Mouse (Mus musculus) central nervous system, embryonic 11.5 days (tissue): ENCODE measurements around the gene Syt7. TPM values are rescaled to one million over a fixed set of nuclear protein-coding genes. Genes with fewer than 3 reads are reported as not detected.

ENCODE experiments used
- polyA plus RNA-seq: library from polyadenylated mRNA; depleted of rRNA; stranded (reverse); fragments of >200 nt; gene quantifications from 2 replicates; pipeline ENCODE4 v1.2.3, GENCODE M21; 2012; rRNA removed

Syt7 gene
- polyA plus RNA-seq: 13.6 and 25.4 TPM in 2 replicates

DNA sequence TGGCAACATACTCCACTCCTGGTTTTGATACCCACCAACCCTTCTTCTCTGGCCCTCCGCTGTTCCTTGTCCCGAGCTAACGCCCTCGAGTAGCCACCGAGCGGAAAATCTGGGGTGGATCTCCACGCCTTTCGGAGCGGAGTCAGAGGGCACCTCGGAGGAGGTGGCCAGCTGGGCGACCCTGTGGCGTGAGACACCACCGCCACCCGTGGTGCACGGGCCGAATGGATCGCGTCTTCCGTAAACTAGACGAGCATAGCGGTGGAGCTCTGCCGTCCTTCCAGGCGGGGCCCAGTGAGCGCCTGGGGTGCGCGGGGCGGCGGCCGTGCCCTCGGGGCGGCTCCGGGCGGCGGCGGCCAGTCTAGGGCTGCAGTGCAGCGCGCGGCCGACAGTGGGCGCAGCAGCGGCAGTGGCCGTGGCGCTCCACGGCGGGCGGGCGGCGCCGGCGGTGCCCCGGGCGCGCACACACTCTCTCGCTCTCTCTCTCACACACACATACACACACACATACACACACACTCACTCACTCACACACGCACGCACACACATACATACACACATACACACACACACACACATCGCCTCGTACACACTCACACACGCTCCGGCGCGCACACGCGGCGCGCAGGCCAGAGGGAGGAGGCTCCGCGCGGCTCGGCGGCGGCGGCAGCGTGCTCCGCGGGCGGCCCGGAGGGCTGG lies at the start of gene Syt7:
TSS of gene Syt7 (plus strand) at position 476 of the 699 bp plus-strand sequence.

DNA sequence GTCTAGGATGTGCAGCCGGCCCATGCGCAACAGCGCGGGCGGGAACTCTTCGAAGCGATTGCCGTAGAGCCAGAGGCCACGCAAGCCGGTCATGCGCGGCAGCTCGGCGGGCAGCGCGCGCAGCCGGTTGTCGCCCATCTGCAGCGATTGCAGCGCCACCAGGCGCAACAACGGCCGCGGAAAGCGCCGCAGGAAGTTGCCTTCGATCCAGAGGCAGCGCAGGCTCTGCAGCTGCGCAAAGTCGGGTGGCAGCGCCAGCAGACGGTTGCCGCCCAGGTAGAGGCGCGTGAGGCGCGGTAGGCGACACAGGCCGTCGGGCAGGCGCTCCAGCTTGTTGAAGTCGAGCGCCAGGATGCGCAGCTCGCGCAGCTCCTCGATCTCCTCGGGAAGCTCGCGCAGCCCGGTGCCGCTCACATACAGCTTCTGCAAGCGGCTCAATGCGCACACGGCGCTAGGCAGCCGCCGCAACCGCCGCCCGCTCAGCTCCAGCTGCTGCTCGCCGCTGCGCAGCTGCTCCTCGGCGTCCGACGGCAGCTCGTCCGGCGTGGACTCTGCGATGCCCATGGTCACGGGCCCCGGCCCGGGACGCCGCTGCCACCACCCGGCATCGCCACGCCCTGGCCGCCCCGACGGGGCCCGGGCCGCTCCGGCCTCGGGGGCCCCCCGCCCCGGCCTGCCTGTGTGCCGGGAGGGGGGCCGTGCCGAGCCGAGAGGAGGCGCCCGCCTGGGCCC lies 68.0 kb downstream of the Syt7 start, which contains the start of gene Lrrc10b:
TSS of gene Lrrc10b (minus strand) at position 722 of the 732 bp plus-strand sequence.

DNA sequence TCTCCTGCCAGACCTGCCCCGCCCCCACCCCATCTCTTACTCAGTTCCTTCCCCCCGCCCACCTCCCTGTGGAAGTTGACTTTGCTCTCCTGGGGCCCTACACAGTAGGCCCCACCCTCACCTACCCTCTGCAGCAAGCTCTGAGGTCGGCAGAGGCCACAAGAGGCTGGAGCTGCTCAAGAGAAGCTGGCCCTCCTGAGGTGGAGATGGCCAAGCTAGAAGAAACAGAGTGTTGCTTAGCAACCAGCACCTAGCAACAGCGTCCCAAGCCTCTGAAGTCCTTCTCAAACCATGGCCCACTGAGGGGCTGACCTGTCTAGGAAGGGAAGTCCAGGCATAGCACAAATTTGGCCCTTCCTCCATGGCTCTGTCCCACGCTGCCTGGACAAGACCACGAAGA lies 93.8 kb downstream of the Syt7 start, which contains the start of gene Ppp1r32:
TSS of gene Ppp1r32 (minus strand) at position 226 of the 400 bp plus-strand sequence.

Other genes starting within 250 kb of the Syt7 start
- 84.5 and 118 TPM in 2 replicates for gene Fads1, start 206.2 kb upstream of the Syt7 start, polyA plus RNA-seq
- gene Tmem258, start 185.1 kb upstream of the Syt7 start, polyA plus RNA-seq: 40.6 and 157 TPM in 2 replicates
- 71.8 and 99.2 TPM in 2 replicates for gene Fen1, start 184.9 kb upstream of the Syt7 start, polyA plus RNA-seq
- gene Myrf, start 148.3 kb upstream of the Syt7 start, polyA plus RNA-seq: 5.2 and 15.0 TPM in 2 replicates
- gene Dagla, start 84.2 kb upstream of the Syt7 start, polyA plus RNA-seq: 3.6 and 5.6 TPM in 2 replicates
- 0.96 and 1.5 TPM in 2 replicates for gene Lrrc10b, start 68.4 kb downstream of the Syt7 start, polyA plus RNA-seq
- gene Ppp1r32, start 93.8 kb downstream of the Syt7 start, polyA plus RNA-seq: 0.71 and 0.76 TPM in 2 replicates
- gene Cpsf7, start 136.2 kb downstream of the Syt7 start, polyA plus RNA-seq: 99.8 and 116 TPM in 2 replicates
- gene Sdhaf2, start 137.1 kb downstream of the Syt7 start, polyA plus RNA-seq: 36.5 and 50.6 TPM in 2 replicates
- gene Tmem216, start 167.1 kb downstream of the Syt7 start, polyA plus RNA-seq: 34.4 and 57.1 TPM in 2 replicates
- 13.0 and 13.7 TPM in 2 replicates for gene Cyb561a3, start 188.1 kb downstream of the Syt7 start, polyA plus RNA-seq
- 25.9 and 36.4 TPM in 2 replicates for gene Tmem138, start 188.3 kb downstream of the Syt7 start, polyA plus RNA-seq
- gene Ddb1, start 216.2 kb downstream of the Syt7 start, polyA plus RNA-seq: 283 and 311 TPM in 2 replicates
- 24.1 and 29.3 TPM in 2 replicates for gene Tkfc, start 216.6 kb downstream of the Syt7 start, polyA plus RNA-seq
- gene Vwce, start 245.1 kb downstream of the Syt7 start, polyA plus RNA-seq: 1.5 and 1.8 TPM in 2 replicates